Comparison of ENCODE assay signal across 31 mouse cellular contexts in genomic region chr10:64305802-64306201, GRCm38 (mm10).
DNase-seq lines count a peak whose midpoint lies in the region; ATAC-seq and TF ChIP-seq lines count a peak whose summit lies in the region.
"Had no signal": no experiment of that assay in that cellular context is flagged by ENCODE, and none has a peak within 500 bp of the region (broad histone marks: within the 10 kb centered on the region; RNA-seq: fewer than 3 reads in every experiment).

No protein-coding gene starts in this region.

- H3K27ac ChIP-seq in layer of hippocampus, adult 2 months = peak overlapping the region; percentile 62; the same call in 1 of the 2 replicates
- H3K27ac ChIP-seq: embryonic facial prominence, embryonic 10.5 days; embryonic facial prominence, embryonic 13.5 days; forebrain, embryonic 10.5 days; forebrain, embryonic 13.5 days; heart, adult 2 months; heart, embryonic 10.5 days; heart, embryonic 13.5 days; hindbrain, embryonic 14.5 days; hindbrain, postnatal 0 days had no signal

- no peak overlapping the region for H3K4me3 ChIP-seq in layer of hippocampus, adult 2 months
- H3K4me3 ChIP-seq: embryonic facial prominence, embryonic 10.5 days; embryonic facial prominence, embryonic 13.5 days; erythroblast, embryonic 14.5 days; forebrain, embryonic 10.5 days; forebrain, embryonic 13.5 days; heart, adult 2 months; heart, embryonic 10.5 days; heart, embryonic 13.5 days had no signal

- TF ChIP-seq CTCF in layer of hippocampus, adult 2 months (conservative IDR thresholded peaks at IDR 0.05) = no peak

- DNase-seq in cerebellum, adult 9-10 months = peak; percentile 2
- DNase-seq in cerebellum, adult 9-11 months = no peak
- DNase-seq in layer of hippocampus, adult 2 months (ENCODE audit: low spot score in 2 of 2) = peak in 1 of 2 experiments; percentile 3
- DNase-seq in layer of hippocampus, postnatal 10 days (ENCODE audit: low spot score in 2 of 2) = no peak
- DNase-seq in right cerebral cortex, adult 18-20 months = peak; percentile 3
- DNase-seq in right cerebral cortex, postnatal 4 days = no peak
- DNase-seq: adrenal gland, postnatal 10 days; adrenal gland, postnatal 36 days; B cell, adult 2 months; cerebellum, adult 11 months; cerebellum, postnatal 10 days; cerebellum, postnatal 36 days; embryo, embryonic 11 days; forebrain, postnatal 0 days; gastrocnemius, postnatal 10 days; gastrocnemius, postnatal 36 days; heart, adult 2 months; heart, postnatal 14 days; heart, postnatal 4 days had no signal

- no peak for ATAC-seq in erythroid progenitor cell, adult 5-6 weeks (replicated peaks; ENCODE audit: low FRiP score, poor library complexity, severe bottlenecking)
- ATAC-seq: forebrain, embryonic 13.5 days; forebrain, postnatal 0 days; hindbrain, postnatal 0 days; inflammation-experienced regulatory T-cells, adult 6 months; Patski had no signal

Comparison
In these comparisons a context has a peak if more than half of its experiments do, and no peak if none do; other contexts are left out.
1. DNase-seq: peak in cerebellum, adult 9-10 months (single experiment) and right cerebral cortex, adult 18-20 months (single experiment); none in cerebellum, adult 9-11 months (single experiment), layer of hippocampus, postnatal 10 days (0 of 2) and right cerebral cortex, postnatal 4 days (single experiment).